Mouse (Mus musculus) B cell, adult 67 days (primary cell): ENCODE measurements around the gene Ifrd1. TPM values are rescaled to one million over a fixed set of nuclear protein-coding genes. Genes with fewer than 3 reads are reported as not detected.

Experiments
- total RNA-seq, 2 experiments: library from RNA; stranded (reverse); gene quantifications; 4 replicates each; pipeline ENCODE4 v1.2.4; 2023

Gene Ifrd1
- total RNA-seq, result 100 to 1,000 TPM; 265 to 337 TPM

GRCm38 (mm10) chr12:40248454-40249180, at the start of gene Ifrd1:
TSS of gene Ifrd1 (minus strand) at chr12:40248504.

GRCm38 (mm10) chr12:40199302-40199701, 49.0 kb downstream of the Ifrd1 start, which contains the start of gene Lsmem1:
TSS of gene Lsmem1 (minus strand) at chr12:40199490.

Other genes with a start within 250 kb of the Ifrd1 start
- gene Arl4a, start 210.5 kb downstream of the Ifrd1 start, total RNA-seq, result 10 to 100 TPM; 43.8 to 51.9 TPM
- gene Scin, start 114.3 kb downstream of the Ifrd1 start, total RNA-seq, result under 1 TPM in 1 of 2 experiments, not detected in 1; 0.41 TPM
- gene Lsmem1, start 49.0 kb downstream of the Ifrd1 start, total RNA-seq, result 1 to 10 TPM; 1.4 to 2.4 TPM
- 10 to 100 TPM; 30.0 to 30.1 TPM for gene Zfp277, start 197.4 kb upstream of the Ifrd1 start, total RNA-seq
- under 1 TPM; 0.80 to 0.87 TPM for gene Dock4, start 197.4 kb upstream of the Ifrd1 start, total RNA-seq